Mouse (Mus musculus) liver, embryonic 11.5 days (tissue): ENCODE results near the gene Nolc1. TPM values are rescaled to one million over a fixed set of nuclear protein-coding genes. Genes with fewer than 3 reads are reported as not detected.

ENCODE experiments used
- ATAC-seq: fragments of 200-750 bp; cut with Nextera tagmentation; replicated peaks from 2 replicates; pipeline ENCODE4 v1.8.0; 2017; ENCODE audit warnings: moderate number of reproducible peaks, mild to moderate bottlenecking, moderate TSS enrichment, moderate library complexity; ENCODE audit not compliant: low FRiP score
- DNase-seq: peaks from one replicate; pipeline ENCODE4 v3.0.0-alpha.2; 2017; ENCODE audit warnings: low spot score
- H3K27ac ChIP-seq: fragments of 300-500 bp; sonication (generic); 2 replicates; pipeline ENCODE4 v1.5.1; 2014; ENCODE audit warnings: mild to moderate bottlenecking, low read depth, low read length, control low read depth
- H3K27me3 ChIP-seq: fragments of 300-500 bp; sonication (generic); replicated peaks from 2 replicates; pipeline ENCODE4 v1.6.1; 2014; ENCODE audit warnings: low read length, mixed read lengths; ENCODE audit not compliant: control insufficient read depth, insufficient read depth
- H3K36me3 ChIP-seq: fragments of 300-500 bp; sonication (generic); 2 replicates; pipeline ENCODE4 v1.6.1; 2014; ENCODE audit warnings: mild to moderate bottlenecking, low read length, moderate library complexity, mixed read lengths; ENCODE audit not compliant: control insufficient read depth, insufficient read depth
- H3K4me1 ChIP-seq: fragments of 300-500 bp; sonication (generic); replicated peaks from 2 replicates; pipeline ENCODE4 v1.6.1; 2014; ENCODE audit warnings: low read length, mixed read lengths; ENCODE audit not compliant: control insufficient read depth, insufficient read depth
- H3K4me2 ChIP-seq: fragments of 300-500 bp; sonication (generic); 2 replicates; pipeline ENCODE4 v1.6.1; 2014; ENCODE audit warnings: mild to moderate bottlenecking, control low read depth, moderate library complexity
- H3K4me3 ChIP-seq: fragments of 300-500 bp; sonication (generic); 2 replicates; pipeline ENCODE4 v1.5.1; 2014; ENCODE audit warnings: low read depth, low read length, control low read depth
- H3K9ac ChIP-seq: fragments of 300-500 bp; sonication (generic); 2 replicates; pipeline ENCODE4 v1.6.1; 2014; ENCODE audit warnings: low read depth, low read length, control low read depth
- H3K9me3 ChIP-seq: fragments of 300-500 bp; sonication (generic); 2 replicates; pipeline ENCODE4 v1.6.1; 2016; ENCODE audit warnings: low read length, inconsistent platforms, mixed read lengths; ENCODE audit not compliant: control insufficient read depth
- WGBS: fragments of 180-500 bp; shearing (Covaris S2); extraction: QIAGEN DNeasy Blood & Tissue Kit; methylation state at CpG from one replicate; pipeline ENCODE4 v1.1.7; 2014; 5-methylcytosine and 5-hydroxymethylcytosine counted together
- polyA plus RNA-seq: library from polyadenylated mRNA; unstranded; fragments of >200 nt; fragmentation: Nextera tagmentation; extraction: Ambion mirVana; gene quantifications from 2 replicates; pipeline ENCODE4 v1.2.1, GENCODE M21; 2014

Gene Nolc1
- polyA plus RNA-seq, 1 experiment from 2014 or later, result 211 TPM

DNA sequence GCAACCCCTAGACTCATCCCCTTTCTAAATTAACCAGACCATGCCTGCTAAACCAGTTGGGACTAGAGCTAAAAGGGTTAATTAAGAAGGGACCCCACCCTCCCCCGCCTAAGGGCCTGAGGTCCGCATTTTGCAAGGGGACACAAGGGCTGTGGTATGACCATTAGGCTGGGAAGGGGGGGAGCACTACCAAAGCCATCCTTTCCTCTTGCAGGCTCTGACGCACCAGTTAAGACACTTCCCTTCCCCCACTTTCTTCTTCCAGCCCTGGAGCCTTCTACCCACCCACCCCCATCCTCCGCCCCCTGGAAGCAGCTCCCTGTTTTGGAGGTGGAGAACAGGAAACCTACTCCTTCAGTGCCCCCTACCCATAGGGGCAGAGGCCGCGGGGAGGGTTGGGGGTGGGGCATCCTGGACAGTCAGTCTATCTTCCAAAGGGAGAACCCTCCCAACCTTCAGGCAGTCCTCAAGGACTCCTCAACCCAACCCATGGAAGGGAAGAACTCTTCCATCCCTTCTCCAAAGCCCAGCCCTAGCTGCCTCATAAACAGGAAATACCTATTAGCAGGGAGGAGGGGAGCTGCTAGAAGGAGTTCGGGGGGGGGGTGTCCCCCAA, 29.9 kb upstream of the Nolc1 start:
- Histone ChIP-seq H3K36me3 (no peaks in the 10 kb centered on the region), H3K4me1 (peaks cover 56% of the 10 kb centered on the region), H3K4me2 (peak overlapping the region; percentile 92), H3K9me3 (no peaks in the 10 kb centered on the region), H3K27me3 (no peaks in the 10 kb centered on the region), H3K27ac (peak overlapping the region; percentile 85), H3K9ac (peak overlapping the region; percentile 96), H3K4me3 (peak overlapping the region; percentile 97)
- ATAC-seq, result peak; percentile 32
- no peak for DNase-seq
- WGBS, result 2% methylated on average over 7 of the region's 7 CpGs

DNA sequence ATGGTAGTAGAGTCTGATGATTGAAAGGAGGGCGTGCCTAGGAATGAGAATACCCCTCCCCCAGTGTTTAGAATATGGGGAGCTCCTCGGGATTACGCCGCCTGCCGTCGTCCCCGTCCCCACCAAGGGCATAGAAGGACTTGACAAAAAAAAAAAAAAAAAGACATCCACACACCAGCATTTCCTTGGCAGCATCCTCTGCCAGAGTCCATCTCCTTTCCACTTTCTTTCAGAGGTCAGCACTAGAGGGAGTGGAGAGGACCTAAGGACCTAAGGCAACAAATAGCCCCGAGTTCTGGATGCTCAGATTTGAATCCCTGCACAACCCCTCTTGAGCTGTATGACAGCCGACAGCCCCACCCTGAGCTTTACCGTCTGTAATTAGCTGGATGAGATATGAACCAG, 29.0 kb upstream of the Nolc1 start:
- Histone ChIP-seq H3K4me2 (peak overlapping the region; percentile 92), H3K4me3 (peak overlapping the region; percentile 97; the same call in 1 of the 2 replicates), H3K27ac (peak overlapping the region; percentile 85), H3K9me3 (no peaks in the 10 kb centered on the region), H3K4me1 (peaks cover 48% of the 10 kb centered on the region), H3K9ac (no peak overlapping the region), H3K36me3 (no peaks in the 10 kb centered on the region), H3K27me3 (no peaks in the 10 kb centered on the region)
- 6% methylated on average over 10 of the region's 10 CpGs for WGBS
- no peak for ATAC-seq
- no peak for DNase-seq

DNA sequence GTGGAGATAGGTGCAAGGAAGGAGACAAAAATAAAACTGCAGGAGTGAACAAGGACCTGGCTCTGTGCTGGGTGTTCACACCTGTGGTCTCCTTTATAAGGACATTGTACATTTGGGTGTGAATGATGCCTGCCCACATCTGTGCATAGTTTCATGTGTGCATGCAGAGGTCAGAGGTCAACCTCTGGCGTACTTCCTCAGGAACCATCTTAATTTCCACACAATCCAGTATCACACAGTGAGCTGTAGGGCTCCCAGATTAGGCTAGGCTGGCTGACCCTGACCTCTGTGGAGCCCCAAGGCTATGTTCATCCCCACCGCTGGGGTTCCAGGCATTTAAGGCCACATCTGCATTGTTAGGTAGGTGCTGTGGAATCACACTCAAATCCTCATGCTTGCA, 28.2 kb upstream of the Nolc1 start:
- Histone ChIP-seq H3K9me3 (no peaks in the 10 kb centered on the region), H3K4me2 (no peak overlapping the region), H3K9ac (no peak overlapping the region), H3K36me3 (no peaks in the 10 kb centered on the region), H3K27ac (no peak overlapping the region), H3K27me3 (no peaks in the 10 kb centered on the region), H3K4me1 (peaks cover 40% of the 10 kb centered on the region), H3K4me3 (no peak overlapping the region)
- no peak for ATAC-seq
- 66% methylated on average over 2 of the region's 2 CpGs for WGBS
- DNase-seq, result no peak

DNA sequence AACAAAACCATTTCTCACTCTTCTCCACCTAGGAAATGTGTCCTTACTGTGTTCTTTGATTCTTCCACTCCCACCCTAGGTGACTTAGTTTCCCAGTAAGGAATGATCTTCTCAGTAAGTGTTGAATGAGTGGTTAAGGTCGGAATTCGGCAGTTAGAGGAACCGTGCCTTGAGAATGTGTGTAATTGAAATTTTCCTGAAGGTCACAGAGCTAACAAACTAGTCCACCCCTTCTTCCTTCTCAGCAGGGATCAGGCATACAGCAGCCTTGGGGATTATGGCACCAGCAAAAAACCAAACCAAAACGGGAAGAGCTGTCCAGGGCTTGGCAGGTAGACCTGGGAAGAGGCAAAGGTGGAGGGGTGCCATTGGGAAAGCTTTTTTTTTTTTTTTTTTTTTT, 26.5 kb upstream of the Nolc1 start:
- 75% methylated on average over 4 of the region's 4 CpGs for WGBS
- Histone ChIP-seq H3K9ac (no peak overlapping the region), H3K27ac (no peak overlapping the region), H3K36me3 (no peaks in the 10 kb centered on the region), H3K27me3 (no peaks in the 10 kb centered on the region), H3K4me1 (peaks cover 24% of the 10 kb centered on the region), H3K9me3 (no peaks in the 10 kb centered on the region), H3K4me3 (no peak overlapping the region), H3K4me2 (no peak overlapping the region)
- no peak for DNase-seq
- no peak for ATAC-seq

DNA sequence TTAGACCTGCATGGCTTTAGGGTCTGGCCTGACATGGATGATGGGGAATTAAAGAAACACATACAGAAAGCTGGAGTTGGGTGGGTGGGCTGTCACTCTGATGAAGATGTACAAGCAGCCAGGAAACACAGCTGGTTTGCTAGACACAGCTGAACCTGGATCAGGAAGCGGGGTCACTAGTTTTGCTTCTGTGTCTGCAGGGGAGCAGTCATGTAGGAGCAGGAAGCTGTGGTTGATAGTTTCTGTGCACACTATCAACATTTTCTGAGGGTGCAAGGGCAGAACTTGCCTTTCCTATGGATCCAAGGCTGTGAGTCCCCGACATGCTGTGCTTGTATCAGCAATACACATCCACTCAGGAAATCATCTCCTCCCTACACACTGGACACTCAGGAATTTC, 25.2 kb upstream of the Nolc1 start:
- Histone ChIP-seq H3K9ac (no peak overlapping the region), H3K4me1 (peaks cover 21% of the 10 kb centered on the region), H3K27me3 (no peaks in the 10 kb centered on the region), H3K27ac (no peak overlapping the region), H3K9me3 (no peaks in the 10 kb centered on the region), H3K36me3 (no peaks in the 10 kb centered on the region), H3K4me3 (no peak overlapping the region), H3K4me2 (no peak overlapping the region)
- 48% methylated on average over 2 of the region's 2 CpGs for whole genome bisulfite sequencing
- ATAC-seq (no peak), DNase-seq (no peak)

DNA sequence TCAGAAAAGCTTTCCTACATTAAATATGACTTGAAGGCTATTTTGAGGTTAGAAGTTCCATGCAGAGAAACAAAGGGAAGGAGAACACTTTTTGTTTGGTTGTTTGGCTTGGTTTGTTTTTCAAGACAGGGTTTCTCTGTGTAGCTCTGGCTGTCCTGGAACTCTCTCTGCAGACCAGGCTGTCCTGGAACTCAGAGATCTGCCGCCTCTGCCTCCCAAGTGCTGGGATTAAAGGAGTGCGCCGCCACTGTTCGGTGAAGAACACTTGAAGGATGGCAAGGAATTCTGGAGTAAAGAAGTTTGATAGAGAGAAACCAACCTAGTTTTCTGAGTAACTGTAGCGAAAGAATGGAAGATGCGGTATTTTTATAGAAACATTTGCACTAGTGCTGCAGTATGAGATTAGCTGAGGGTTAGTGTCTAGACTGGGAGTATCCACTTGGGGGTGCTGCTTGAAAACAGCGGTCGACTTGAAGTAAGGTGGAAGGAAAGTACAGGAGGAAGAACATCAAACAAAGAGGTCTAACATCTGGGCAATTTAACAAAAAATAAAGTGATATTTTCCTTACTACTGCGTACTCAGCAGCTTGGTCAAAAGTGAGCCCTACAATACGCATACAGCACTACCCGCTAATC, 19.8 kb upstream of the Nolc1 start:
- Histone ChIP-seq H3K9me3 (no peaks in the 10 kb centered on the region), H3K27me3 (no peaks in the 10 kb centered on the region), H3K4me2 (peak overlapping the region; percentile 72), H3K36me3 (no peaks in the 10 kb centered on the region), H3K4me3 (peak overlapping the region; percentile 98), H3K9ac (peak overlapping the region; percentile 95), H3K4me1 (peaks cover 28% of the 10 kb centered on the region), H3K27ac (no peak overlapping the region)
- WGBS, result 2% methylated on average over 11 of the region's 11 CpGs
- DNase-seq, result no peak
- ATAC-seq, result peak; percentile 76

DNA sequence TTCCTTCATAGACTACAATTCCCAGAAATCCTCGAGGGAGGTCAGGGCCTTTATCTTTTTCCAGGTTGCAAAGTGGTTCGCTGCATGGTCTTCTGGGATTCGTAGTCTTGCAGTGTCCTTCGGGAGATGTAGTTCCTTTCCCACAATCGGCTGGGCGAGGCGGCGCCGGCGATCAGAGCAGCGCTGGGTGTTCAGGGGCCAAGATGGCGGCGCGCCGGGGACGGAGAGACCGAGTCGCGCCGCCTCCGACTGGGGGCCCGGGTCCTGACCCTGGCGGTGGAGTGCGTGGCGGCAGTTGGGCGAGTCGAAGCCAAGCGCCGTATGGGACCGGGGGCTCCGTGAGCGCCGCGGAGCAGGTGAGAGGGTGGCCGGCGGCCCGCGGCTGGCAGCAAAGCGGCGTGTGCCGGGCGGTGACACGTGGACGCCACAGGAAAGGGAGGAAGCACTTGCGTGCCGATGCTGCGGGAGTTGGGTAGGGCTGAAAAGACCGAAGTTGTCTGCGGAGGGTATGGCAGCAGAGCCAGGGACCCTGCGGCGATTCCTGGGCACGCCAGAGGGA, 19.2 kb upstream of the Nolc1 start:
- Histone ChIP-seq H3K4me1 (peaks cover 32% of the 10 kb centered on the region), H3K27ac (peak overlapping the region; percentile 96), H3K36me3 (peaks cover 2% of the 10 kb centered on the region; the same call in 1 of the 2 replicates), H3K4me3 (peak overlapping the region; percentile 98), H3K9ac (peak overlapping the region; percentile 95), H3K4me2 (peak overlapping the region; percentile 72), H3K9me3 (no peaks in the 10 kb centered on the region), H3K27me3 (no peaks in the 10 kb centered on the region)
- under 1% methylated on average over 52 of the region's 52 CpGs for WGBS
- ATAC-seq (peak; percentile 89), DNase-seq (peak; percentile 93)

DNA sequence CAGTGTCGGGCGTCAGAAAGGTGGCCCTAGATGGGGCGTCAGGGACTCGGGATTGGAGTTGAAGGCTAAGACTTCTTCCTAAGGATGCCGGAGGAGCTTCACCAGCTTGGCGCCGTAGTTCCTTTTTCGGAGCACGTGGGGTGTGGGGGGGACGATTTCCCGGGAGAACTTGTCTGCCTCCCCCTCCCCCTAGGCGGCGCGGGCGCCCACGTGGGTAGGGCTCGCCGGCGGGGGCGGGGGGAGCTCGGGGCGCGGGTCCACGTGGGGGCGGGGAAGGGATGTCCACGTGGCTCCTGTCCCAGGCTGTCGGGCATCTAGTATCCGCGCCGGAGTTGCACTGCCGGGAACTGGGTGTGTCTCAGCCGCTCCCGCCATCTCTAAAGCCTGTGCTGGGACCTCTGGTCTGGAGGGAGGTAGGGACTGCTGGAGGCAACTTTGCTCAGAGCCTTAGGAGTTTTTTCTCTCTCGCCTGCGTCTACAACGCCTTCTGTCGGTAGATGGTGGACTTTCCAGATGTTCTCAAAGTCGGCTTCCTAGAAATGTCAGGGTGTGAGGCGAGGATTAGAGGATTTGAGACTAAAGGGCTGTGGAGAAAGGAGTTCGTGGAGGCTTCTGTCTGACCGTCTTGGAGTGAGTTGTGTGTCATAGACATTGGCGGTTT, 18.6 kb upstream of the Nolc1 start:
- under 1% methylated on average over 30 of the region's 42 CpGs for WGBS
- peaks cover 8% of the 10 kb centered on the region for H3K36me3 ChIP-seq
- H3K9ac ChIP-seq, result peak overlapping the region; percentile 95
- peak; percentile 92 for DNase-seq
- peak; percentile 77 for ATAC-seq
- H3K9me3 ChIP-seq, result no peaks in the 10 kb centered on the region
- peak overlapping the region; percentile 72 for H3K4me2 ChIP-seq
- H3K27ac ChIP-seq, result peak overlapping the region; percentile 96
- H3K27me3 ChIP-seq, result no peaks in the 10 kb centered on the region
- H3K4me1 ChIP-seq, result peaks cover 33% of the 10 kb centered on the region
- H3K4me3 ChIP-seq, result peak overlapping the region; percentile 98
